Mouse (Mus musculus) MEL (cell line): ENCODE measurements around the gene Adnp. TPM values are rescaled to one million over a fixed set of nuclear protein-coding genes. Genes with fewer than 3 reads are reported as not detected.

Experiments
- DNase-seq: peaks from one replicate; pipeline ENCODE4 v3.0.0; 2011; ENCODE audit warnings: low read depth, low spot score
- H3K27ac ChIP-seq: 2 replicates; pipeline ENCODE4 v1.5.1; 2012; ENCODE audit warnings: low read depth, mild to moderate bottlenecking, control low read depth, low read length, moderate library complexity; ENCODE audit not compliant: control insufficient read depth
- H3K27me3 ChIP-seq, 2 experiments: fragments of 150-350 bp in 1 of 2; sonication (generic) in 1 of 2; 2 replicates each; pipeline ENCODE4 v1.6.1; 2012; ENCODE audit warnings: low read length in 2 of 2, mild to moderate bottlenecking in 2 of 2, improper control_type of control experiment in 1 of 2, moderate library complexity in 1 of 2; ENCODE audit not compliant: insufficient read depth in 2 of 2, control insufficient read depth in 1 of 2
- H3K36me3 ChIP-seq, 2 experiments: 2 replicates each; pipeline ENCODE4 v1.6.1; 2012 to 2014; ENCODE audit warnings: low read length in 2 of 2, improper control_type of control experiment in 1 of 2, inconsistent platforms in 1 of 2, mild to moderate bottlenecking in 1 of 2; ENCODE audit not compliant: insufficient read depth in 2 of 2, control insufficient read depth in 1 of 2
- H3K4me1 ChIP-seq, 2 experiments: fragments of 150-350 bp in 1 of 2; sonication (generic) in 1 of 2; 2 replicates each; pipeline ENCODE4 v1.6.1; 2012; ENCODE audit warnings: low read length in 2 of 2, improper control_type of control experiment in 1 of 2, mild to moderate bottlenecking in 1 of 2; ENCODE audit not compliant: insufficient read depth in 2 of 2, control insufficient read depth in 1 of 2
- H3K4me3 ChIP-seq, 2 experiments: fragments of 150-350 bp in 1 of 2; sonication (generic) in 1 of 2; 2 replicates each; pipeline ENCODE4 v1.5.1; 2012; ENCODE audit warnings: low read depth in 2 of 2, low read length in 2 of 2, mild to moderate bottlenecking in 2 of 2, moderate library complexity in 2 of 2, control low read depth in 1 of 2, improper control_type of control experiment in 1 of 2; ENCODE audit not compliant: control insufficient read depth in 1 of 2, insufficient read depth in 1 of 2
- H3K79me2 ChIP-seq: 2 replicates; pipeline ENCODE4 v1.6.1; 2012; ENCODE audit warnings: mild to moderate bottlenecking, low read length, moderate library complexity; ENCODE audit not compliant: control insufficient read depth, poor library complexity, insufficient read depth
- H3K9ac ChIP-seq: 2 replicates; pipeline ENCODE4 v1.6.1; 2012; ENCODE audit warnings: low read depth, mild to moderate bottlenecking, control low read depth, low read length, moderate library complexity; ENCODE audit not compliant: control insufficient read depth, poor library complexity, severe bottlenecking
- H3K9me3 ChIP-seq: fragments of 150-350 bp; sonication (generic); replicated peaks from 2 replicates; pipeline ENCODE4 v1.6.1; 2012; ENCODE audit warnings: mild to moderate bottlenecking, low read length, improper control_type of control experiment, moderate library complexity; ENCODE audit not compliant: insufficient read depth
- CTCF ChIP-seq, 3 experiments: IDR thresholded peaks in 2 of 3; conservative IDR thresholded peaks in 1 of 3; 2 replicates each; pipeline ENCODE4 v1.5.1; 2011 to 2012; ENCODE audit warnings: low read length in 3 of 3, low read depth in 2 of 3, mild to moderate bottlenecking in 2 of 3, improper control_type of control experiment in 1 of 3, inconsistent platforms in 1 of 3, mixed read lengths in 1 of 3, moderate library complexity in 1 of 3; ENCODE audit not compliant: control insufficient read depth in 1 of 3, insufficient read depth in 1 of 3, poor library complexity in 1 of 3, severe bottlenecking in 1 of 3
- EP300 ChIP-seq, 2 experiments: IDR thresholded peaks; 2 replicates each; pipeline ENCODE4 v1.6.1; 2011; ENCODE audit warnings: improper control_type of control experiment in 2 of 2, low read length in 2 of 2, low read depth in 1 of 2, mild to moderate bottlenecking in 1 of 2
- ETS1 ChIP-seq: IDR thresholded peaks from 2 replicates; pipeline ENCODE4 v1.6.1; 2012; ENCODE audit warnings: low read depth, mild to moderate bottlenecking, inconsistent platforms, low read length, improper control_type of control experiment, moderate library complexity
- GABPA ChIP-seq: IDR thresholded peaks from 2 replicates; pipeline ENCODE4 v1.6.1; 2012; ENCODE audit warnings: low read depth, mild to moderate bottlenecking, inconsistent platforms, low read length, improper control_type of control experiment, moderate library complexity
- MAZ ChIP-seq: IDR thresholded peaks from 2 replicates; pipeline ENCODE4 v1.6.1; 2012; ENCODE audit warnings: low read depth, mild to moderate bottlenecking, inconsistent platforms, low read length, improper control_type of control experiment
- POLR2AphosphoS2 ChIP-seq: IDR thresholded peaks from 2 replicates; pipeline ENCODE4 v1.6.1; 2011; ENCODE audit warnings: low read length, improper control_type of control experiment
- ZC3H11A ChIP-seq: IDR thresholded peaks from 2 replicates; pipeline ENCODE4 v1.6.1; 2012; ENCODE audit warnings: low read depth, mild to moderate bottlenecking, inconsistent platforms, low read length, improper control_type of control experiment
- ZMIZ1 ChIP-seq: IDR thresholded peaks from 2 replicates; pipeline ENCODE4 v1.6.1; 2012; ENCODE audit warnings: low read depth, mild to moderate bottlenecking, inconsistent platforms, low read length, improper control_type of control experiment, moderate library complexity
- ZNF384 ChIP-seq: IDR thresholded peaks from 2 replicates; pipeline ENCODE4 v1.6.1; 2012; ENCODE audit warnings: low read depth, mild to moderate bottlenecking, inconsistent platforms, low read length, improper control_type of control experiment
- polyA plus RNA-seq, 2 experiments: library from polyadenylated mRNA; stranded (reverse) in 1 of 2; unstranded in 1 of 2; fragments of >175 nt in 1 of 2; fragments of >200 nt in 1 of 2; gene quantifications; 2 replicates each; pipeline versions ENCODE4 v1.2.1 to v1.2.4; 2012; ENCODE audit warnings: low replicate concordance in 2 of 2, low read depth in 1 of 2; ENCODE audit not compliant: insufficient read length in 2 of 2, insufficient read depth in 1 of 2, missing spikeins in 1 of 2
- total RNA-seq: library from RNA; depleted of rRNA; stranded (reverse); fragments of 300-350 nt; gene quantifications from 2 replicates; pipeline ENCODE4 v1.2.3, GENCODE M21; 2012

Adnp gene
- total and polyA plus RNA-seq, 3 experiments: 2.3 to 29.4 (median 11.9) TPM

DNA sequence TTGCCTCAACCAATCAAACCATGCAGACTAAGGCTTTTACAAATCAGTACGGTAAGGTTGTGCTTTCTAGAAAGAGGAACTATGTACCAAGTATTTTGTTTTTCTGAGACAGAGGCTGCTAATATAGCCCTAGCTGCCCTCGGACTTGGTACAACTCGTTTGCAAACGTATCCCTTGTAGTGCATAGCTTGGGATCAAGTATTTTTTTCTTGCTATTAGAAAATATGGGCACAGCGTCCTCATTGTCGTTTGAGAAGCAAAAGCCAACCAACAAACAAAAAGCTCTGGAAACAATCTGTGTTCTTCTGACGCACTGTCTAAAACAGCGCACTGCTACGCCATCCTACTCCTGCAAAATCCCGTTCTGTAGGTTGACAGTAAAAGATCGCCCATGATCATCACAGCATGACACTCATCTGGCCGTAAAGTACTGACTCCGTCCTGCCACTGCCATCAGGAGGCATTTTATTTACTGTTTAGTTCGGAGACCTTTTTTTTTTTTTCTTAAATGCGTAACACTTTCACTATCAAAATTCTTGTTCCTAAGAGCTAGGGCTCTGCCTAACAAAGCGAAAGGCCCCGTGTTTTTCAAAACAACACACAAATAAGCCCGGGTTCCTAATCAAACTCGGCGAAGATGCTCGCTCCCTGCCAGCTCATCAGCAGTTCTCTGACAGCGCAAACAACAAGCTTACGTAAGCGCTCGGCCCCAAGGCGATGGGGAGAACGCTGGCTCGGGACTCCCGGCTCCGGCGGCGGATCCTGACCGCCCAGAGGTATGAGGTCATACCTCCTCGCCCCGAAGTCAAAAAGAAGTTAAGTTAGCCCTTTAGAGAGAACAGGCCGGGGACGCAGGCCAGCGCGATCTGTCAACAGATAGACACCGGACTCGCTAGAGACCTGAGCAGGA, 22.5 kb upstream of the Adnp start:
- peaks cover 38% of the 10 kb centered on the region for H3K79me2 ChIP-seq
- TF ChIP-seq ZNF384 (peak; percentile 36; the same call in 1 of the 2 replicates), MAZ (0 out of 2 replicates have a peak, but pooled peaks have one; percentile 28), GABPA (no peak)
- DNase-seq: peak; percentile 64
- no peaks in the 10 kb centered on the region for H3K27me3 ChIP-seq
- H3K4me1 ChIP-seq: peaks cover 3 to 10% of the 10 kb centered on the region in 2 experiments
- H3K27ac ChIP-seq: peak overlapping the region; percentile 84
- H3K9me3 ChIP-seq: no peaks in the 10 kb centered on the region
- peak overlapping the region; percentile 96 for H3K9ac ChIP-seq
- peaks cover 12 to 17% of the 10 kb centered on the region in 2 experiments for H3K36me3 ChIP-seq
- peak overlapping the region; percentile 93 to 95 for H3K4me3 ChIP-seq

DNA sequence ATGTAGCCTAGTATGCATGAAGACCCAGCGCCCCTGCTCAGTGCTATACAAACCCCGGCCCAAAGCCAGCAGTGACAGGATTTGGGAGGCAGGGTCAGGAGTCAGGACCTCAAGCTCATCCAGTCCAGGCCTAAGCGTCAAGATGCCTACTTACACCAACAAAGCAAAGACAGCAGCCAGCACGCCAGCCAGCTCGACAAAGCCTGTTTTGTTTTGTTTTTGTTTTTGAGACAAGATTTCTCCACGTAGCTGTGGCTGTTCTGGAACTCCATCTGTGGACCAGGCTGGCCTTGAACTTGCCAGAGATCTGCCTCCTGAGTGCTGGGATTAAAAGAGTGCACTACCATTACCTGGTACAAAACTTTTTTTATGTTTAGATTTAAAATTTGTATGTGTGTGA, 16.4 kb upstream of the Adnp start:
- H3K4me3 ChIP-seq: no peak overlapping the region
- no peak for TF ChIP-seq EP300 (IDR thresholded peaks at IDR 0.05; ENCODE audit: low read depth in 1 of 2, low read length in 2 of 2)
- no peak for TF ChIP-seq ZNF384
- TF ChIP-seq, all 39 proteins: peak for 0
- Histone ChIP-seq H3K36me3 (peaks cover 14 to 28% of the 10 kb centered on the region in 2 experiments), H3K27me3 (no peaks in the 10 kb centered on the region), H3K9ac (no peak overlapping the region), H3K79me2 (peaks cover 10% of the 10 kb centered on the region), H3K9me3 (no peaks in the 10 kb centered on the region), H3K4me1 (peaks cover 0 to 8% of the 10 kb centered on the region in 2 experiments; a peak in 3 of 4 replicates), H3K27ac (no peak overlapping the region)
- DNase-seq: no peak

DNA sequence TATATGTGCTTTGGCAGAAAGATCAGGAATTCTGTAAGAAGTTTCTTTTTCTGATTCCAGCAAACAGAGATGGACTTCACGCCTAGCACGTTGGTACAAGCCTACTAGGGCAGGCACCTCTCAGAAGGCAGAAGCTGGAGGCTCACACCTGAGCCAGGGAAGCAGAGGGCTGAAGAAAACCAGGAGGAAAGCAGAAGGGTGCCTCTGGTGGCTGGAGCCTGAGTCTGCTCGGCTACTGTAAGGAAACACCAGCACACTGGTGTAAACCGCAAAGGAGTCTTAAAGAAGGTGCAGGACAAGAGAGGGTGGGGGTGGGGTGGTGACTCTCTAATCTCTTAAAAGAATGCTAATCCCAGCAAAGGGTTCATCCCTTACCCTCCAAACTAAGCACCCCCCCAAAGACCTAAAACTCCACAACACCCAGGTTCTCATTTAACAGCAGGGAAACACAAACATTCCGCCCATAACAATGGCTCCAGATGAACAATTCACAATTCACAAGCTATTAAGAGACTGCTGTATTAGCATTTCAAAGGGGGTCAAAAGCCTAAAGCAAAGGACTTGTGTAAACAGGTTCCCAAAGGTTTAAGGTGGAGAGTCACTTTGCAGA, 7.0 kb upstream of the Adnp start:
- H3K79me2 ChIP-seq: no peaks in the 10 kb centered on the region
- H3K9me3 ChIP-seq: no peaks in the 10 kb centered on the region
- H3K4me1 ChIP-seq: no peaks in the 10 kb centered on the region
- H3K27me3 ChIP-seq: no peaks in the 10 kb centered on the region
- no peak overlapping the region for H3K4me3 ChIP-seq
- H3K36me3 ChIP-seq: peaks cover 0 to 35% of the 10 kb centered on the region in 2 experiments; a peak in 3 of 4 replicates
- no peak overlapping the region for H3K9ac ChIP-seq
- no peak for DNase-seq
- H3K27ac ChIP-seq: no peak overlapping the region
- TF ChIP-seq CTCF (IDR thresholded peaks at IDR 0.05 in 2 of 3, conservative IDR thresholded peaks at IDR 0.05 in 1 of 3; ENCODE audit: control insufficient read depth in 1 of 3, insufficient read depth in 1 of 3, low read depth in 2 of 3, low read length in 3 of 3, poor library complexity in 1 of 3, severe bottlenecking in 1 of 3): peak in 2 of 3 experiments; percentile 7 to 11; a peak in 1 of 6 replicates
- no peak for TF ChIP-seq ZC3H11A
- TF ChIP-seq ETS1: no peak
- no peak for TF ChIP-seq ZMIZ1
- no peak for TF ChIP-seq POLR2AphosphoS2
